Mouse (Mus musculus) inflammation-experienced regulatory T-cells, adult 6 months (primary cell): ENCODE measurements around the gene Golga2. TPM values are rescaled to one million over a fixed set of nuclear protein-coding genes. Genes with fewer than 3 reads are reported as not detected.
A peak's percentile ranks its signal among the peaks of the same experiment; 100 is the strongest.

Source experiments
- ATAC-seq: one replicate; pipeline ENCODE4 v1.8.0; 2017
- polyA plus RNA-seq, 3 experiments: library from polyadenylated mRNA; unstranded; fragments of 100-300 nt; shearing (Covaris generic); gene quantifications; one replicate each; pipeline ENCODE4 v1.2.1; 2017

Gene Golga2
- polyA plus RNA-seq, 3 experiments from 2014 or later: 17.4 to 21.7 (median 21.4) TPM

DNA sequence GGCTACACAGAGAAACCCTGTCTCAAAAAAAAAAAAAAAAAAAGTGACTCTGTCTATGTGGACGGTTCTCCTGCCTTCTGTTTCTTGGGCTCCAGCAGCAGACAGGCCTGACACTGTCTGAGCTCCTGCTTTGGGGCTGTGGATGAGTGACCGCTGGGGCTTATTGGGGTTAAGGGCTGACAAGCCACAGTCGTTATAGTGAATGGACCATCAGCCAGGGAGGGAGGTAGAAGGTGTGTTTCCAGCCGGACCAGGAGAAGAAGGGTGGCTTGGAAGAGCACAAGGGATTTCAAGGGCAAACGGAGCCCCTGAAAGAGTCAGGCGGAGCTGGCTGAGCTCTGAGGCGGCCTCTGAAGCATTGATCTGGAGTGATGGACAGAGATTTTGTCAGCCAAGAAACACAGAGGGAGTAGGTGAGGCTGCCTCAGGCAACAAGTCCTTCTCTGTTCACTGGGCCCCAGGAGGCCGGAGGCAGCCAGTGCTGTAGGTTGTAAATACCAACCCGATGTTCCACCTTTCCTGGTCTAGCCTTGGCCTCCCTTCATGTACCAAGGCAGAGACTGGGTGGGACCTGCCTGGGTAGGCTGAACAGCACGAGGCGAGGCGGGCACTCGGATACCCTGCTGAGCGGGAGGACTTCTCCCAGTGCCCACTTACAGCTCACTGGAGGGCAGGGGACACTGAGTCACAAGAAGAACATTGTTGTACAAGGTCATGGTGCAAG lies 57.6 kb downstream of the Golga2 start:
- no peak for ATAC-seq

DNA sequence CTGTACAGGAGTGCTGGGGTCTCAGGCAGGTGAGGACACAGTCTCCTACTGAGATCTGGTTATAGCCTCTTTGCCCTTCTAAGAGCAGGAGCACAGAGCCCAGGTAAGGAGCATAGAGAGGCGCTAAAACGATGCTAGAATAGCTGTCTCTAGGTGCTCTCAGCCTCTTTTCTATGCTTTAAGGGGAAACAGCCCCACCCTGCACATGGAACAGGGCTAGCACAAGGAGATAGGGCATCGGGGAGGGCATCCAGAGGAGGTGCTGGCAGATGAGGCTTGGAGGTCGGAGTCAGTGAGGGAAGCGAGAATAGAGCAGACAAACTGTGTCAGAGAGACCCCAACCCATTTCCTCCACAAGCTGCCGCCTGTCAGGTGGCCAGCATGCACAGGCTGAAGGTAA lies 59.8 kb downstream of the Golga2 start:
- no peak for ATAC-seq

DNA sequence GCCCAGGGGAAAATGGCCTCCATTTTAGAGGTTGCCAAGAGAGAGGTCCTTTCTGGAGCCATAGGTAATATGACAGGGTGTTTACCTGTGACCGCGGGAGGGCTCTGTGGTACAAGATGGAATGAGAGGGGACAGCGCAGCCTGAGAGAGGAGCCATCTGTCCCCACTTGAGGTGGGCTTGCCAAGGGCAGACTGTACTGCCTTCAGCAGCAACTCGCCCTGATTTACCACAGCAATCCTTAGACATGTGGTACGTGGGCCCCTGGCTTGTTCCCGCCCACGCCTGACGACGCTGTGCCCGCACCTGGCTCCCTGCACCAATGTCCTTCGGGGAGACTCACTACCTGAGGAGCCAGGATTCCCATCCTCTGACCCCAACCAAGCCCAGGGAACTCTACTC lies 61.1 kb downstream of the Golga2 start:
- ATAC-seq: no peak

DNA sequence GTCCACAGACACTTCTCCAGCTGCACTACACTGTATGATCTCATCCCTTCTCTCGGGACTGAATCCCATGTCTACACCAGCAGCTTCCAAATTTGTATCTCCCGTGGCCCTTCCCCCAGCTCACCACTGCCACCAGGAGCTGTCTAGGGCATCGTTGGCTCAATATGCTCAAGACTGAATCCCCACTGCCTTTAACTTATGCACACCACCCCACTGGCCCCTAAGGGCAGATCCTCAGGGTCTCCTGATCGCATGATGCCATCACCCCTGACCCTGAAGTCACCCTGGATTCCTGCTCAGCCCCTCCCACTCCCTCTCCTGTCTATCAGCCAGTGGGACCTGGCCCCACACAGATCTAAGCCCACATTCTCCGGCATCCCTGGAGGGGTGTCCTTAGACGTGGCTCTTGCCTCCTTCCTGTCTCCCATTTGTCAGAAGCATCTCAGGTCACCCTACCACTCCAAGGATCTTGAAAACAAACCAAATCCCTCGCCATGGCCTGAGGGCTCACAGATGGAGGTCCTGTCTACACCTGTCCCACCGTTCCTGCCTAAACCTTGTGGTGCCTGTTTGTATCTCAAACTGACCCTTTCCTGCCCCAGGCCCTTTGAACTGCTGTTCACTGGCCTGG lies 62.6 kb downstream of the Golga2 start:
- ATAC-seq: no peak

DNA sequence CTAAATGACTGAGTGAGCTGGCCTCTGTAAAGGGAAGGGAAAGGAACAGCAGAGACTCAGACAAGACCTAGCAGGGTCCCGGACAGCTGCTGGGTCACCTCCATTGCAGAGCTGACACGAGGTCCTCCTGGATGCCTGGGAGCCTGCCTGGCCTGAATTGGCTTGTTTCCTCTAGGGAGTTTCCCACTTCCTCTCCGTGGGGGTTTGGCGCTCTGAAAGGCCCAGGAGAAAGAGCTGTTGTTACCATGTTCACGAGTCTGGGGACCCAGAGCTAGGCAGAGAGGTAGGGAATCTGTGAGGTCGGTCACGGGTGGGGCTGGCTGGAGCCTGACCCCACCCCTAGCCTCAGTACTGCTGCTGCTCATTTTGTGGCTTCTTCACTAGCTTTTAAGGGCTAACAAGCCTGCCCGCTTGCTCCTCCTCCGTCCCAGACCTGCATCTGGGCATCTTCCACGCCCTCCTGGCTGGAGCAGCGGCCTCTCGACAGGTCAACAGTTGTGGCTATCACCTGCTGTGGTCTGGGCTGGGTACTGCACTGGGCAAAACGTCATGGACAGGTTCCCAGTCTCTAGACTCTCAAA lies 63.4 kb downstream of the Golga2 start:
- ATAC-seq: no peak

DNA sequence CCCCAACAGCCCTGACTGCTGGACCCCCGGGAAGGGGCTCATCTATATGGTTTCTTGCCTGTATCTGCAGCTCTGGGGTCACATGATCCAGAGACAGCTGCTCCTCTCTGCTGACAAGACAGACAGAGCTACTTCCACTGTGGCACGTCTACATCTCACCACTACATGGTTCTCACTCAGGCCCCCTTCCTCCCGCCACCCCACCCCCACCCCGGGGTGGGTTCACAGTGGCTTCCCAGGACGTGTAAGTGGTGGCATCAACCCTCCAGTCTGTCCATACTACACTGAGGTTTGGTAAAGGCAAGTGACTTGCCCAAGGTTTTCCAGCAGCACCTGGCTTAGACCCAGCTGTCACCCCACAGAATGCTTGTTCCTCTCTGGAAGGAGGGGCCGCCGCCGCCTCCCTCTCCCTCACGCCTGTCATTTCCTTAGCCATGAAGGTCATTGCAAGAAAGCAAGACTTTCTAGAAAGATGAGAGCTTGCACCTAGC lies 64.3 kb downstream of the Golga2 start:
- ATAC-seq: no peak

DNA sequence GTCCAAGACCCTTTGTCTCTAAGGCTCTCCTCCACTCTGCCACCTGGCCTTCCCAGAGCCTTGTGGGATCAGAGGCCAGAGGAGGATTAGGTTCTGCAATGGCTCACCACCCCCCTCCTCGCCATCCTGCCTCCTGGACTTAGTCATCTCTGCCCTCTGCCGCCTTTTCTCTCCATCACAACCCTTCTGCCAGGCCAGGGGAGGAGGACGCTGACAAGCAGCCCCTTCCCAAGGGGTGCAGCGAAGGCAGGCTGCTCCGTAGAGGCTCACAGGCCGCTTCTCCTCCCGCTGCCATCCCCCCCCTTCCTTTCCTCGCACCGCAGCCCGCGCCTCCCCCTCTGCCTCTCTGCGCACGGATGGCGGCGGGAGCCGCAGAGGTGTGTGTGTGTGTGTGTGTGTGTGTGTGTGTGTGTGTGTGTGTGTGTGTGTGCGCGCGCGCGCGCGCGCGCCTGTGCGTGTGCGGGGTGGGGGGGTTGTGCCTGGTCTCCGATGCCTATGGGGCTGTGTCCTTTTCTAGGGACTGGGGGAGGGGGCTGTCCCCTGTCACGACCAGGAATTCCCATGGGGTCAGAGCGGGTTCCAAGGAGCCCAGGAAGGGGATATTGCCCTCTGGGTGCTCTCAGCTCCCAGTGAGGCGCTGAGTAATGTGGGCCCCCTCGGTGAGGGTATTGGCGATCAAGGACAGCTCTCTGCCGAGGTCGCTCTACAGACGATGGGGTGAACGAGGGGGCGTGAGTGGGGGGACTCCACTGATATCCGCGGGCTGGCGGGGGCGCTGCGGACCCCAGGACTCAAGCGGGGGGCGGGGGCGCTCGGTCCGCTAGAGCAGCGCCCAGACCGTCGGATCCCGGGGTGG lies 65.2 kb downstream of the Golga2 start, which contains the start of gene Ciz1:
Gene Ciz1 (plus strand): TSS at position 177 of the 856 bp plus-strand sequence.
- ATAC-seq: peak; percentile 17

DNA sequence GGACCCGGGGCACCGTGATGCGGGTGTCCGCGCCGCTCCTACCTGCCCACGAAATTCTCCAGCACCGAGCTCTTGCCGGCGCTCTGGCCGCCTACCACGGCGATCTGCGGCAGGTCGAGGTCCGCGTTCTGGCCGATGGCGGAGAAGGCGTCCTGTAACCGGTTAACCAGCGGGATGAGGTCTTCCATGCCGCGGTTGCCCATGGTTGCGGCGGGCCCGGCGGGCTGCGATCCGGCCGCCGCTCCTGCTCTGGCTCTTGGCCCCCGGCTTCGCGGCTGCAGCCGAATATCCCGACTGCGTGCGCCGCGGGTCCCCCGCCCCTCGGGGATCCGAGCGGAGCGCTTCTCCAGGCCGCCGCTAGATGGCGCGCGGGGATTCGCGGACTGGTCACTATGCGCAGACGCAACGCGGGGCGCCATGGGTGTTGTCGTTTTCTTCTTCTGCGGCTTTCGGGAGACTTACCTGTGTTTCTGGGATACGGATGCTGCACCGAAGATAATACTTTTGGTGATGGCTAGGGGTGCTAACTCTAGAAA lies 65.9 kb downstream of the Golga2 start, which contains the start of gene Dnm1:
Gene Dnm1 (minus strand): TSS at position 332 of the 536 bp plus-strand sequence.
- ATAC-seq: peak; percentile 76

DNA sequence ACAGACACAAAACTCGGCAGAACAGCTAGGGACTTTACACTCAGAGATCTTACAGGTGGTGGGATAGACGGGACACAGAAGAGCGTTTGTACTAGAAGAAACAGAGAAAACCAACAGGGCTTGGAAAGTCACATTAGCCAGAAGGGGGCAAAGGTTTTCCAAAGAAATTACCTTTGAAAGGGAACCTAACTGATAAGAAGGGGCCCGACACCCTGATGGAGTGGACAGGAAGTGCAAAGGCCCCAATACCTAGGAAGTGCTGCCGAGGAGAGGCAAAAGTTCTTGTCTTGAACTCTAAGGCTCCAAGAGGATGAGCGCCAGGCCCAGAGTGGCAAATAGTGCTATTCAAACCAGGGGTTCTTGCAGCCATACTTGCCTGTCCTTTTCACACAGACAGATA lies 66.7 kb downstream of the Golga2 start:
- ATAC-seq: no peak

DNA sequence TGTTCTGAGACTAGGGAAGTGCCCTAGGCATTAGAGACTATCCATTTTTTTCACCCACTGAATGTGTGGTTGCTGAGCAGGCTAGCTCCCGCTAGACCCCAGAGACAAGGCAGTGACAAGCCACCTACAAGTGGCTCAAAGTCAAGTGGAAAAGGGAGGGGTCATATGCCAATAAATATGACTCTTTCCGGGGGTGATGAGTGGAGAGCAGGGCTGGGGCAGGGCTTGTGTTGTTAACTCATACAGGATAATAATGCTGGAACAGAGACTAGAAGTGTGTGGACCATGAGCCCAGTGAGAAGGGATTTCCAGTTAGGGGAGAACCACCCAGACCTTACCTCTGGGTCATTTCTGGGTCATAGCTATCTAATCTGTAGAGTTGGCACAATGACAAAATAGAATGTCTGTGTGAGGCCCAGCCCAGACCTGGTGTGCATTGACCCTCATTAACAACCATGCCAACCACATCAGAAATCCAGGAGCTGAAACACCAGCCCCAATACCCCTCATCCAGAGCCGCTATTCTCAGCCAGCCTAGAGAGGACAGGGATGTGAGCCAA lies 67.2 kb downstream of the Golga2 start:
- ATAC-seq: no peak

DNA sequence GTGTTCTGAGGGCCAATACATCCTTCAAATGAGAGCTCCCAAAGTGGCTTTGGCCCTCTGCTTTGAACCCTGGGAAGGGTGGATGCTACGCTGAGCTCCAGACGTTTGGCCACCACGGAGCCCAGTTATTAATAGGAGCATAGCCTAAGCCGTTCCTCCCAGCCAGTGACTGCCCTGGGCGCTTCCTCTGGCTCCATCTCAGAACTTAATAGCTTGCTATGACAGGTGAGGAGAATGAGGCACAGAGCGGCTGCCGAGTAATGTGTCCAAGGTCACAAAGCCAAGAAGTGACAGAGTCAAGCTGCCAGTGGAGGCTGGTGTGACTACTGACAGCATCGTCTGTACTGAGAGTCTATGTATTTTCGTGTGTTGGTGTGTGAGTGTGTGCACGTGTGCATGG lies 69.0 kb downstream of the Golga2 start:
- no peak for ATAC-seq

Other genes starting within 250 kb of the Golga2 start
- 10 to 100 TPM; 21.3 to 26.7 (median 22.5) TPM for gene Fam78a, start 202.5 kb upstream of the Golga2 start, polyA plus RNA-seq
- not detected for gene Plpp7, start 191.9 kb upstream of the Golga2 start, polyA plus RNA-seq
- 10 to 100 TPM; 33.6 to 40.3 (median 35.2) TPM for gene Prrc2b, start 136.3 kb upstream of the Golga2 start, polyA plus RNA-seq
- gene Pomt1, start 50.8 kb upstream of the Golga2 start, polyA plus RNA-seq: 1 to 10 TPM; 2.4 to 4.2 (median 3.0) TPM
- gene Uck1, start 27.2 kb upstream of the Golga2 start, polyA plus RNA-seq: 10 to 100 TPM; 33.2 to 37.9 (median 36.2) TPM
- 100 to 1,000 TPM; 155 to 247 (median 208) TPM for gene Swi5, start 691 bp downstream of the Golga2 start, polyA plus RNA-seq
- gene Ciz1, start 64.9 kb downstream of the Golga2 start, polyA plus RNA-seq: 10 to 100 TPM; 52.5 to 84.8 (median 55.5) TPM
- gene Dnm1, start 66.0 kb downstream of the Golga2 start, polyA plus RNA-seq: not detected
- 10 to 100 TPM; 43.1 to 73.3 (median 57.4) TPM for gene 1110008P14Rik, start 94.6 kb downstream of the Golga2 start, polyA plus RNA-seq
- under 1 TPM in 1 of 3 experiments, not detected in 2; 0.93 TPM for gene Lcn2, start 100.9 kb downstream of the Golga2 start, polyA plus RNA-seq
- gene Ptges2, start 108.5 kb downstream of the Golga2 start, polyA plus RNA-seq: under 1 TPM; 0.32 to 0.63 (median 0.44) TPM
- gene Naif1, start 163.1 kb downstream of the Golga2 start, polyA plus RNA-seq: 1 to 10 TPM; 4.6 to 6.0 (median 4.8) TPM
- gene Slc25a25, start 164.1 kb downstream of the Golga2 start, polyA plus RNA-seq: 1 to 10 TPM; 2.2 to 4.4 (median 4.3) TPM
- 10 to 100 TPM; 40.7 to 52.4 (median 50.7) TPM for gene Fam102a, start 247.9 kb downstream of the Golga2 start, polyA plus RNA-seq